Mouse (Mus musculus) neutrophil, adult 5-6 weeks (primary cell): ENCODE results near the gene Grb2. TPM values are rescaled to one million over a fixed set of nuclear protein-coding genes. Genes with fewer than 3 reads are reported as not detected.
A peak's percentile ranks its signal among the peaks of the same experiment; 100 is the strongest.

Experiments
- ATAC-seq: fragments of 151-379, 151-347 bp; 2 replicates; pipeline ENCODE4 v1.8.0; 2017; ENCODE audit warnings: mild to moderate bottlenecking, moderate TSS enrichment; ENCODE audit not compliant: insufficient number of reproducible peaks, poor library complexity, low FRiP score, severe bottlenecking; ENCODE audit errors: extremely low read depth
- total RNA-seq: library from RNA; stranded (forward); fragments of 200-1000 nt; gene quantifications from 2 replicates; pipeline ENCODE4 v1.2.3, GENCODE M21; 2017

The Grb2 gene
- total RNA-seq, result 59.5 and 71.5 TPM in 2 replicates

DNA sequence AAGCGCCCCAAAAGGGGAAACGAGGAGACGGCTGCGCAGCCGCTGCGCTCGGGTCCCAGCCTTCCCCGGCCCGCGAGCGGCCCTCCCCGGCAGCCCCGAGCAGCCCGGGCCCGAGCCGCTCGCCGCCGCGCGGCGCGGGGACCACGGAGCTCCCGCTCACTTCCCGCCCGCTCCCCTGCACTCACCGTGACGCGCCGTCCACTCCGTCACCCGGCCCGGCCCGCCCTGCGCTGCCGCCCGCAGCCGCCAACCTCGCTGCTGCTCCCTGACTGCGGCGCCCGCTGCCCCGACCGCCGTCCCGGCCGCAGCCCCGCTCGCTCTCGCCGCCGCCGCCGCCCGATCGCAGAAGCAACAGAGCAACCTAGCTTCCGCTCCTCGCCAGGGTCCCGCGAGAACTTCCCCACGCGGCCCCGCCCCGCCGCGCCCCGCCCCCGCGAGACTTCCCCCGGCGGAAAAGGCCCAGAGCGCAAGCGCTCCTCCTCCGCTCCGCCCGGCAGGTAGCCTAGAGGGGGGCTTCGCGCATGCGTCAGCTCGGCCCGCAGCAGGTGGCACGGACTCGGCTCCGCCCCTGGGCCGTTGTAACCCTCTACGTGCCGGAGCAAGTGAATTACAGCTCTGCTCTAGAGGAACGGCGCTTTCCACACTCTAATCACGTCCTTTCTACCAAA, at the start of gene Grb2:
Gene Grb2 (minus strand): TSS at position 389 of the 668 bp plus-strand sequence.
- ATAC-seq, result peak; percentile 79

DNA sequence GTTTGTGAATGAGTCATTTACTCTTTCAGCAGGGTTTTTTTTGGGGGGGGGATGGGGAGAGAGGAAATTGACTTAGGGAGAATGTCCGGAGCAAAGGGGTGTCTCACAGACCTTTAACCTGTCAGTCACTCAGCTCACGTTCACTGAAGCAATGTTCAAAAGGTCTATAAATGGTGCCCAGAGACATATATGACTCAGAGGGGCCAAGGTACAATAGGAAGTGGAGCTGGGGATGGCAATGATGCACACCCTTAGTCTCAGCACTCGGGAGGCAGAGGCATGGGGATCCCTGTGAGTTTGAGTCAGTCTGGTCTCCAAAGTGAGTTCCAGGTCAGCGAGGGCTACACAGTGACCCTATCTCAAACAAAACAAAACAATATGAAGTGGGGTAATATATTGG, 45.1 kb upstream of the Grb2 start:
- ATAC-seq, result no peak

DNA sequence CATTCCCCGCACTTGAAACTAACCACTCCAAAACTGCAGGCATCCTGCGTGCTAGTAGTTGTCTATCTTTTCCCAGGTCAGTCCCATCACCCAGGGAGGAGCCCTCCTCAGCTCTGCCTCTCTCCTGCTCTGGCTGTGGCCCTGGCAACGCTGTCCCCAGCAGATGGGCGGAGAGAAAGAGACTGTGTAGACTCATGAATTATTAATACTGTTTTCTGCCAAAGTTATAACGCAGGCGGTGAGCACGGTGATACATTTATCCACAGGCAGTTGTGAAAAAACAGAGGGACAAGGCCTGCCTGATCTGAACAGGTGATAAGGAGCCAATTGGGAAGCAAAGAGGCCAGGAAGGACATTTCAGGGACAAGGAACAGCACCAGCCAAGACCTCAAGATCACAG, 44.3 kb upstream of the Grb2 start:
- no peak for ATAC-seq

DNA sequence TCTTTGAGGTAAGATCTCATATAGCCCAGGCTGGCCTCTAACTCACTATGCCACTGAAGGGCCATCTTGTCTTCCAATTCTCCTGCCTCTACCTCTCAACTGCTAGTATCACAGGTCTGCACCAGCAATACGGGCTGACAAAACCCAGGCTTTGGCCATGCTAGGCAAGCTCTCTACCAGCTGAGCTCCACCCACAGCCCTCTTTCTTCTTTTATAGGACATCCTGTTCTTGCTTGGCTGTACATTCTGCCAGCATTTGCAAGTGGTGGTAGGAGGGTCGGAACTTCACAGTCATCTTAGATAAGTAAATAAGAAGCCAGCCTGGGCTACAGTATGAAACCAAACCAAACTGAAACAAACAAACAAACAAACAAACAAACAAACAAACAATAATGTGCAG, 43.3 kb upstream of the Grb2 start:
- no peak for ATAC-seq

DNA sequence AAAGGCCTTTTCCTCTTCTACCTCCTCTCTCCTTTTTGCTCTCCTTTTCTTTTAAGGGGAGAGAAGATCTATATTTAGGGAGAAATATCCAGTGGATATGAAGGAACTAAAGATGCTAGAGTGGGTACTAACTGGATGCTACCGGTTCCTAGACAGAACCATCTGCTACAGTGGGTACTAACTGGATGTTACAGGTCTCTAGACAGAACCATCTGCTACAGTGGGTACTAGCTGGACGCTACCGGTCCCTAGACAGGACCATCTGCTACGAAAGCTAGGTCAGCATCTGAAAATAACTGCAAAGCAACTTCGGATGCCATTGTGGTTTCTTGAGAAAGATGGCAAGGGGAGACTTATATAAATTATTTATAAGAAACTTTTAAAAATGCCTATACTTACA, 41.4 kb upstream of the Grb2 start:
- no peak for ATAC-seq

DNA sequence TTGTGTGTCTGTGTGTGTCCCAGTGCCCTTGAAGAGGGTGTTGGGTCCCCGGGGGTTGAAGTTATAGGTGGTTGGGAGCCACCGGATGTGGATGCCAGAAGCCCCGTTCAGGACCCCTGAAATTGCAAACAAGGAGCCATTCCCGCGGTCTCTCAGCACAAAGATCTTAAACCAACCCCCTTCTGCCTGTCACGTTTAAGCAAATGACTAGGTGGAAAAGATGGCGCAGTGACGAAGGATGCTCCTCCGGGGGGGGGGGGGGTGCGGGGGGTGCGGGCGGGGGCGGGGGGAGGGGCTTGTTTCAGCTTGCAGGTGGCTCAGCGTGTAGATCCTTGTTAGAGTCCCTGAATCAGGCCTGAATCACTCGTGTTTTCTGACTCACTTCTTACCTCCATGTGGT, 39.0 kb upstream of the Grb2 start:
- ATAC-seq, result no peak

DNA sequence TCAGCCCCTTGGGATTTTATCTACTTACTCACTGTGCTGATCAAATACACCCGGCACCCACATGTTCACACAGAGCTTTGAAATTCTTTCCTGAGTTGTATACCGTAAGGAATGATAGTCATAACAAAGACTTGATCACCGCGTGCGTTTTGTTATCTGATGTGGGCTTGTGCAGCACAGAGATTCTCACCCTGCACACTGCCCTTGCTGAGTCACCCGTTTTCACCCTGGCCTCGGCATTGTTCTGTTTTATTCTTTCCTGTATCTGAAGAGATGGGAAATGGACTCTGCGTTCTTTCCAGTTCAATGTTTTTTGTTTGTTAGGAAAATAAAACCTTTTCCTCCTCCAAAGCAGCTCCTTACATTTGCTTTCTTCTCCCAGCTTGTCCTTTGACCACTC, 38.4 kb upstream of the Grb2 start:
- ATAC-seq, result no peak

DNA sequence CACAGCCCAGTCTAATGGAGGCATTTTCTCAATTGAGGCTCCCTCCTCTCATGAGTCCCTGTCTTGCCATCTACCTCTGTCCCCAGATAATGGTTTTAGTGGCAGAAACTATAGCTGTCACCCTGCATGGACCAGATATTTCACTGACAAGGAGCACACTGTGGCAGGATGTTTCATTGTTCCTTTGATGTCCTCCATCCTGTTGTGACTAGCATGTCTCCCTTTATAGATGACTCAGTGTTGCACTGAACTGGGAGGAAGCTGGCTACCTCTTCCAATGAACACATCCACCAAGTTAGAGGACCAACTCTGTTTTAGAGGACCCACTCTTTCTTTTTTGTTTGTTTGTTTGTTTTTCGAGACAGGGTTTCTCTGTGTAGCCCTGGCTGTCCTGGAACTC, 37.7 kb upstream of the Grb2 start:
- no peak for ATAC-seq

DNA sequence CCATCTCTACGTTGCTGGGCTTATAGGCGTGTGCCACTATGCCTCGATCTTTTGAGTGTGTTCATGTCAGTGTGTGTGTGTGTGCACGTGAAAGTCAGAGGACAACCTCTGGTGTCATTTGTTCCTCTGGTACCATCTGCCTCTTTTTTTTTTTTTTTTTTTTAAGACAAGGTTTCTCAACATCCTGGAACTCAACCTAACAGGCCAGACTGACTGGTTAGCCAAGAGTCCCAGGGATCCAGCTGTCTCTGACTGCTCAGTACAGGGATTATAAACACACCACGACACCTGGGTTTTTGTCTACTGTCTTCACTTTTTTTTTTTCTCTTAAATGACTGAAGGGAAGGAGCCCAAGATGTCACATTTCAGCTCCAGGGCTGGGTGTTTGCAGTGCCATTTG, 36.0 kb upstream of the Grb2 start:
- no peak for ATAC-seq

DNA sequence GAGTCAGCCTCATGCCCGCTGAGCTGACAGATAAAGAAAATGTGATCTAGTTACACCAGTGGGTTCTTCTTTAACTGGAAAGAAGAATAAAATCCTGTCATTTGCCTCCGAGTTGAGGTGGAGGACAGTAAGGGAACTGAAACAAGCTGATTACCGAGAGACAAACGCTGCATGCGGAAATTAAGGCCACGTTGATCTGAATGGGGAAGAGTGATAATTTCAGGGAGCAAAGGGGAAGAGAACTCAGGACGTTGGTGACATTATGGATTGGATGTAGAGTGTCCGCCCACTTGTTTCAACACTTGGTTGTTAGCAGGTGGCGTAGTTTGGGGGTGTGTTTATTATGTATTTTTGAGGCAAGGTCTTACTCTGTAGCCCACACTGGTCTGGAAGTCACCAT, 34.5 kb upstream of the Grb2 start:
- no peak for ATAC-seq

DNA sequence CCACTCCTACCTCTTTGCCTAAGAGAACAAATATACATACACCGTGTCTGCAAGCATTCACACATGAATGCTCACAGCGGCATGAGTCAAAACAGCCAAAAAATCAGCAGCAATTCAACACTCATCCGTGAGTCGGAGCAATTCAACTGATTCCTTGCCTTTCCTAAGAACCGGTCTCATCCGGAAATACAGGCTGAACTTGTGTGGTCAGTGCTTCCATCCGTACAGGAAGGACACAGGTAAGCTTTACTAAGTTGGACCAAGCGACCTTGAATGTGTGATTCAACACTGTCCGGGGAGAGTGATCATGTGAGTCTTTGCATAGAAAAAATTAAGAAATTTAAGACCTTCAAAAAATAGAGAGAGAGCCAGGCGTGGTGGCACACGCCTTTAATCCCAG, 32.7 kb upstream of the Grb2 start:
- ATAC-seq, result no peak

DNA sequence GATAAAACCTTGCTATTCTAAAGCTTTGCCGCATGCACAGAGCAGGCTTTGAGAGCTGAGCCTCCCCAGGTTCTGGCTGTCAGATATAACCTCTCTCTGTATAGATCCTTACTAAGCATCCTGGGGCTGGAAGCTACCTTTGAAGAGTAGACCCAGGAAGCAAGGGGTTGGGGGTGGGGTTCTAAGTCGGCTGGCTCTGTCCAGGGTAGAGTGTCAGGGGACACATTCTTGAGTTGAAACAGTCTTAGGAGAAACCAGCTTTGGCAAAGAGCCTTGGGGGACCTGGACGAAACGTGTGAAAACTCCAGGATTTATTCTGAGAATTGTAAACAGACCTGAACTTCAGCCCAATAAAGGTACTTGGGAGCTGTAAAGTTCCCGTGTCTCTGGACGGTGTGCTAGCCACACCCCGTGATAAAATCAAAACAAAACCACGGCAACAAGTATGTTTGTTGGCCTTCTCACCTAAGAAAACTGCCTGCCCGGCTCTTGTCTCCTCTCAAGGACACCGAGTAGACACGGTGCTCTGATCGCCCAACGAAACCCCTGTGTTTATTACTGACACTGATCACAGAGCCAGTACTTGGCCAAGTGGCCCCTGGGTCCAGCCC, 30.0 kb upstream of the Grb2 start:
- no peak for ATAC-seq

DNA sequence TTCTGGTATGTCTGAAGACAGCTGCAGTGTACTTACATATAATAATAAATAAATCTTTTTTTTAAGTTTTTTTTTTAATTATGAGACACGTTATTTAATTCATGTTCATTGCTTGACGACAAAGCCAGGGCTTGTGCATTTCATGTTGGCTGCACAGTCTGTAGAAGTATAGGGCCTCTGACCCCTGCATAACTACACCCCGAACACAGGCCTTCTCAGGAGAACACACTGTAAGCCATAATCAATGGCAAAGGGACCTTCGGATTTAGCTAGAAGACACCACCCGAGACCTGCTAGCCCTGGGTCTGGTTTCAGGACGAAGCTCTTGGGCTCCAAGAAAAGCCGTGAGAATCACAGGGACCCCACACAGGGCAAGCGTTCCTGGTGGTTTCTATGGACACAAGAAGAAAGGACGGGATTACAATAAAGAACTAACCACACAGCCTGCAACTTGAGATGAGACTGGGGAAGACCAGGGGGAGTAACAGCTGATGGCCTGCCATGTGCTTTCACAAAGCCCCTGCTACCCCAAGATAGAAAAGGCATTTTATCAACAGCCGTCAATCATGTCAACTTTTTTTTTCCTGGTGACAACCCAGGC, 29.3 kb upstream of the Grb2 start:
- ATAC-seq, result no peak

DNA sequence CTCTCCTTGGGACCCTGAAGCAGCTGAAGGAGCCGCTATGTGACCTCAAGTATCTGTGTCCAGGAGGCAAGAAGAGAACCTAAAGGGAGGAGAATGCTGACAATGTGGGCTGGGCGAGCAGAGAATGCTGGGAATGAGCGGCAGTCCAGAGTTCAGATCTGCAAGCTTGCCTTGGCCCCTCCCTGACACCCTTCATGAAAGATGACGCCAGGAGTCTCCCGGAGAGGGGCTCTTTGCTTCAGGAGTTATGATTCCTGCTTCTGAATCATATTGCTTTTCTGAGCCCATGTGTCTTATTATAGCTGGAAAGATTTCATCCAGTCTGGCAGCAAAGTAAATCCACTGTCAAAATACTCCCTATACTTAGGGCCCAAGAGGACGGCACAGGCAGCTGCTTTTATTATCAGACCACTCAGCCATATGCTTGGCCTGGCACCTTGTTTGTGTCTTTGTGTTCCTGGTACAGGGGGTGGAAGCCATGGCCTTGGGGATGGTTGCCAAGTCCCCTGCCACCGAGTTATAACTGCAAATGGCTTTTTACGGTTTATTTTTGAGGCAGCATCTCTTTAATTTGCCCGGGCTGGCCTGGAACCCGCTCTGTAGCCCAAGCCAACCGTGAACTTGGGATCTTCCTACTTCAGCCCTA, 25.8 kb upstream of the Grb2 start:
- no peak for ATAC-seq

DNA sequence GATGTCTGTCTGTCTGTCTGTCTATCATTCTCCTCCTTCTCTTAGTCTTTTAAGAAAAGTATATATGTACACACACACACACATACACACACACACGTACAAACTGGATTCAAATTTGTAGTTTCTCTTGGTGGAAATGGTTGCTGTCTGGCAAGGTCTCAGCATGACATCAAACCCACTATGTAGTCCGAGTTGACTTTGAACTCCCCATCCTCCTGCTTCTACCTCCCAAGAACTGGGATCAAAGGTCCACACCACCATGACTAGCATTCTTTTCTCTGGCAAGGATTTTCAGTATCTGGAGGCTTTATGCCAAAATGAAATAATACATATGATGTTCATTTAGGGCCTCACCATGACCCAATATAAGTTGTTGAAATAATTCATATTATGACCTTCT, 14.8 kb upstream of the Grb2 start:
- ATAC-seq, result no peak

DNA sequence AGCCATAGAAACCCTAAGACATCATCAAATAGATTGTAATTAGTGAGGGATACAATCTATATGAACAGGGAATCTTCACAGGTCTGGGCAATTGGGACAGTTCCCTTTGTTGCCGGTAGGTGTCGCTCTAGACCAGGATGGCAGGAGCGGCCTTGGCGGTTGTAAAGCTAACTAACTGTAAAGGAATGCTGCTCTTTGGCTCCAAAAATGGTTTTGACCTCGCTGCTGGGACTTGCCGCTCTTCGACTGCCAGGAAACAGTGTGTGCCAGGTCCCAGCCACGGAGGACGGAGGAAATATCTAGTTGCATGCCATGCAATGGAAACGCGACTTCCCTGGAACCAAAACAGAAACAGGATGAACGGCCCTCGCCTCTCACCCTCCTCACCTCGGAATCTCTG, 14.2 kb upstream of the Grb2 start:
- peak; percentile 64 for ATAC-seq

DNA sequence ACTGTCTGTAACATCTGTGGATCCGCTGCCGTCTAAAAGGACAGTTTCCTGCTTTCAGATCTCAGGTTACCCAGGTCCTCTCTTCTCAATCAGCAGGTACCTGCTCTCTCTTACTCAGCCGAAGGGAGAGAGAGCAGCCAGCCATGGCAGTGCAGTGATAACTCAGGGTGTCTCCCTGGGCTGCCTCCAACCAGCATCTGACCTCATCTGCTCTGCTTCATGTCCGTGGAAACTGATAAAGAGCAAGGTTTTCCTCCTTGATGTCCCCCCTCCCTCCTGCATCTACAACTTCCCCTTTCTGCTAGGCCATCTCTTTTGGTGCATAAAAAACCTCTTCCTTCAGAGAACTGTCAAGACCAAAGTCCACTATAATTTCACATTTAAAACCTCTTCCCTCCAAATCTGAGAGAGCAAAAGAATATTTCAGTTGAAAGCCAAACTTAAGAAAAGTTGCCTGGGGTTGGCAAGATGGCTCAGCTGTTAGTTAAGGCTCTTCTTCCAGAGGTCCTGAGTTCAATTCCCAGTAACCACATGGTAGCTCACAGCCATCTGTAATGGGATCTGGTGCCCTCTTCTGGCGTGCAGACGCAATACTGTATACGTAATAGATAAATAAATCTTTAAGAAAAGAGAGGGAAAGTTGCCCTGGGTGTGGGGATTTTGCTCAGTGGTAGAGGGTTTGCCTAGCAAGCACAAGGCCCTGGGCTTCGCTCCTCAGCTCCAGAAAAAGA, 9.4 kb upstream of the Grb2 start:
- peak; percentile 76 for ATAC-seq

DNA sequence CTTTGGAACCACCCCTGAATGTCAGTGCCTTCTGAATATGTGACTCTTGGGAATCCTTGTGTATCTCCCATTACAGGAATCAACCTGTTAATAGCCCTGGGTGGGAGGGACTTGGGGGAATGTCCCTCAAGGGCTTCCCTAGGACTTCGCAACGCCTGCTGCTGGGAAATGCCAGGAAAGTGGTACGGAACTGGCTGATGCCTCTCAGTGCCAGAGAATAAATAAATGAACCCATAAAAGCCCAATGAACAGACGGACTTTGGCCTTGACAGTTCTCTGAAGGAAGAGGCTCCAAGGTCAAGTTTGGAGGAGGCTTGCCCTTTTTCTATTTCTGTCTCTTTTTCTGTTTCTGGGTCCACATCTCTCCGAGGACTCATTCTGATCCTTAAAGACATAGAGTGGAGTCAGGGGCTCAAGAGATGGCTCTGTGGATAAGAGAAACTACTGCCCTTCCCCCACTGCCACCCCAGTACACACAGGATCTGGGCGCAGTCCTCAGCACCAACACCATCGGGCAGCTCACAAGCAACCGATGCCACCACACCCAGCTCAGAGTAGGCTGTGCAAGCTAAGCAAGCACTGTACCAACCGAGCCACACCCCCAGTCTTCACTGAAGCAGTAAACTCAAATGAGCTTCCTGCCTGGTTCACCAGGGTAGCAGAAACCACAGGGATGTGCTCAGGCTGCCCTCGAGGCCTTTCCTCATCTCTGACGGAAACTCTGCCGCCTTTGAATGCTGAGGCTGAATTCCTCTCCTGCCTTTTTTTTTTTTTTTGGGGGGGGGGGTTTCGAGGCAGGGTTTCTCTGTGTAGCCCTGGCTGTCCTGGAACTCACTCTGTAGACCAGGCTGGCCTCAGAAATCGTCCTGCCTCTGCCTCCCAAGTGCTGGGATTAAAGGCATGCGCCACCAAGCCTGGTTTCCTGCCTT, 8.3 kb upstream of the Grb2 start:
- peak; percentile 67 for ATAC-seq

DNA sequence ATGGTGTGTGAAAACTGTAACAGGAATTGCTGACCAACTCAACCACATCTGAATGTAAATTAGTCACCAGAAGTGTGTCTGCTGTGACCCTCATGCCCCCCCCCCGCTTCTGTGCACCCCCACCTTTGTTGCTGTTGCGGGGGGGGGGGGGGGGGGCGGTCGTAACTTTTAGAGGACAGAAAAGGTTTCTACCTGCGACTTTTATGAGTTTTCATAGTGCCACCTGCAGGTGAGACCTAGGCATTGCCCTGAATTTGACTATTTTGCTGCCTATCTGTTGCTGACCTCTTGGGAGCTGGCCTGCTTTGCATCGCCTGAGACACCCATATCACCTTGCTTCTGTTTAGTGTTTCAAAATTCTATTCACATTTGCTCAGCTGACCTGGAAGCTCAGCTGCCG, 6.1 kb upstream of the Grb2 start:
- peak; percentile 50; the same call in 1 of the 2 replicates for ATAC-seq
